Mouse (Mus musculus): ENCODE results near the gene Bfsp2. TPM values are rescaled to one million over a fixed set of nuclear protein-coding genes. Genes with fewer than 3 reads are reported as not detected.

Gene Bfsp2
- polyA plus RNA-seq, 1 experiment from 2014 or later: 0.24 TPM

- Histone ChIP-seq H3K27me3 (replicated peaks; ENCODE audit: control insufficient read depth, insufficient read depth, low read length) (no peaks in the 10 kb centered on the region), H3K36me3 (ENCODE audit: control insufficient read depth, insufficient read depth, low read length) (no peaks in the 10 kb centered on the region), H3K9me3 (ENCODE audit: control insufficient read depth, low read length) (no peaks in the 10 kb centered on the region), H3K4me2 (ENCODE audit: low read length) (no peak overlapping the region), H3K4me1 (replicated peaks; ENCODE audit: control insufficient read depth, insufficient read depth, low read length) (peaks cover 6% of the 10 kb centered on the region; the same call in 1 of the 2 replicates), H3K9ac (ENCODE audit: low read length) (no peak overlapping the region), H3K4me3 (ENCODE audit: low read depth, low read length) (no peak overlapping the region), H3K27ac (ENCODE audit: low read depth) (0 out of 2 replicates have a peak overlapping the region, but pooled peaks have one; percentile 5)
- DNase-seq (ENCODE audit: low spot score) (no peak), ATAC-seq (replicated peaks; ENCODE audit: low FRiP score, low TSS enrichment, low read depth) (peak; percentile 52; the same call in 1 of the 2 replicates)
- WGBS: 29% methylated on average over 13 of the region's 13 CpGs
Observed at GRCm38 (mm10) chr9:103432122-103432778, 48.0 kb downstream of the Bfsp2 start.

- H3K27ac ChIP-seq (ENCODE audit: low read depth): no peak overlapping the region
- no peak overlapping the region for H3K9ac ChIP-seq (ENCODE audit: low read length)
- 64% methylated on average over 1 of the region's 1 CpGs for WGBS
Observed at GRCm38 (mm10) chr9:103431718-103432117, 48.5 kb downstream of the Bfsp2 start.

DNA sequence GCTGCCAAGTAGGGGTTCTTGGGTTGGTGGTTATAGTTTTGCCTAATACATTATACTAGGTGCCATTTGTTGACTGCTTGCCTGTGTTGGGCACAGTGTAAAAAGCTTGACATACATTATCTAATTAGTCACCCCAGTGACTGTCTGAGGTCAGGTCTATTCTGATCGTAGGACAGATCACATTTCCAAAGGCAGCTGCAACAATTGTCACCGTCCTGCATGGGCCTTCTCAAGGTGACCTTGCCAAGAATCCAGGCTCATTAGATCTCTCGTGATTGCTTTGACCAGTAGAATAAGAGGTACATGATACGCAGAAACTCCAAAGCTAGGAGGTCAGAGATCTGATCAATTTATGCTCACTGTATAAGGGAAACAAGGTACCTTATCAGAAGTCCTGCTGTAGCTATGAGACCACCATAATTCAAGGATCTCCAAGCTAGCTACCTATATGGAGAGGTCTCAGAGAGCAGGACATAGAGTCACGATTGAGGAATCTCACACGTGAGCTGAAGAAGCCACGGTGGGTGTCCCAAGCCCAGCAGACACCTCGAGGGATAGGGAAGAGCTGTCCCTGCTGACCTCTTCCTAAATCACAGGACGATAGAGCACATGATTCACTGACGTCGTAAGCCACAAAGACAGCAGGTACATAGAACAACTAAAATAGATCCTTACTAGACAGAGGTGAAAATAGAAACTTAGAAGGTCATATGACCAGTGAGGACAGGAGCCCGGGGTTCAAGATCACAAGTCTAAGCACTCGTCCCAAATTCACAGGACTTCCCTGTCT, 49.6 kb downstream of the Bfsp2 start:
- no peak for DNase-seq (ENCODE audit: low spot score)
- ATAC-seq (replicated peaks; ENCODE audit: low FRiP score, low TSS enrichment, low read depth): no peak
- Histone ChIP-seq H3K9ac (ENCODE audit: low read length) (no peak overlapping the region), H3K4me3 (ENCODE audit: low read depth, low read length) (no peak overlapping the region), H3K4me1 (replicated peaks; ENCODE audit: control insufficient read depth, insufficient read depth, low read length) (peaks cover 13% of the 10 kb centered on the region; the same call in 1 of the 2 replicates), H3K27ac (ENCODE audit: low read depth) (no peak overlapping the region), H3K27me3 (replicated peaks; ENCODE audit: control insufficient read depth, insufficient read depth, low read length) (no peaks in the 10 kb centered on the region), H3K4me2 (ENCODE audit: low read length) (no peak overlapping the region), H3K9me3 (ENCODE audit: control insufficient read depth, low read length) (no peaks in the 10 kb centered on the region), H3K36me3 (ENCODE audit: control insufficient read depth, insufficient read depth, low read length) (no peaks in the 10 kb centered on the region)
- WGBS: 83% methylated on average over 13 of the region's 13 CpGs

More at GRCm38 (mm10) chr9:103431718-103432117, 48.5 kb downstream of the Bfsp2 start:
- DNase-seq (ENCODE audit: low spot score) (no peak), ATAC-seq (replicated peaks; ENCODE audit: low FRiP score, low TSS enrichment, low read depth) (no peak)
- Histone ChIP-seq H3K4me3 (ENCODE audit: low read depth, low read length) (no peak overlapping the region), H3K4me2 (ENCODE audit: low read length) (no peak overlapping the region), H3K4me1 (replicated peaks; ENCODE audit: control insufficient read depth, insufficient read depth, low read length) (peaks cover 6% of the 10 kb centered on the region; the same call in 1 of the 2 replicates), H3K27me3 (replicated peaks; ENCODE audit: control insufficient read depth, insufficient read depth, low read length) (no peaks in the 10 kb centered on the region), H3K9me3 (ENCODE audit: control insufficient read depth, low read length) (no peaks in the 10 kb centered on the region), H3K36me3 (ENCODE audit: control insufficient read depth, insufficient read depth, low read length) (no peaks in the 10 kb centered on the region)

- H3K4me2 ChIP-seq (ENCODE audit: low read length): no peak overlapping the region
- no peak for ATAC-seq (replicated peaks; ENCODE audit: low FRiP score, low TSS enrichment, low read depth)
- WGBS: 84% methylated on average over 11 of the region's 11 CpGs
Observed at GRCm38 (mm10) chr9:103426425-103426824, 53.8 kb downstream of the Bfsp2 start.

DNA sequence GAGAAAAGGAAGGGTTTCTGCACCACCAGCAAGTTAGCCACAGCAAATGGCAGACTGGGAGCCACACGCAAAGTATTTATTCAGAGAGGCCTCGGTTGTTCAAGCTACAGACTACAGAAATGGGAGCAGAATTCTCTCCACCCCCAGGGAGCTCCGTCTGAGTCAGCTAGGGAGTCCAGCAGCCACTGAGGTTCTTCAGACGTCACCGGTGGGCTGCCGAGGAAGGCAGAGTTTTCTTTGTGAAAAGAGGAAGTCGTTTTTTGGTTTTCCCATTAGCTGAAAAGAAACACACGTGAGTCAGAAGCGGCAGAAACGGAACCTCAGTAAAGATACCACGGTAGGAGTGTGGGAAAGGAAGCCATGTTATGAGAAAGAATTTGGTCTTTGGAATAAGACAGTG, 55.4 kb downstream of the Bfsp2 start:
- ATAC-seq (replicated peaks; ENCODE audit: low FRiP score, low TSS enrichment, low read depth) (no peak), DNase-seq (ENCODE audit: low spot score) (no peak)
- H3K4me3 ChIP-seq (ENCODE audit: low read depth, low read length): no peak overlapping the region
- 55% methylated on average over 11 of the region's 11 CpGs for WGBS
- no peak overlapping the region for H3K27ac ChIP-seq (ENCODE audit: low read depth)
- no peaks in the 10 kb centered on the region for H3K36me3 ChIP-seq (ENCODE audit: control insufficient read depth, insufficient read depth, low read length)
- H3K9me3 ChIP-seq (ENCODE audit: control insufficient read depth, low read length): no peaks in the 10 kb centered on the region
- H3K4me2 ChIP-seq (ENCODE audit: low read length): 0 out of 2 replicates have a peak overlapping the region, but pooled peaks have one; percentile 6
- no peaks in the 10 kb centered on the region for H3K27me3 ChIP-seq (replicated peaks; ENCODE audit: control insufficient read depth, insufficient read depth, low read length)
- H3K9ac ChIP-seq (ENCODE audit: low read length): no peak overlapping the region
- peaks cover 10% of the 10 kb centered on the region; the same call in 1 of the 2 replicates for H3K4me1 ChIP-seq (replicated peaks; ENCODE audit: control insufficient read depth, insufficient read depth, low read length)

More at GRCm38 (mm10) chr9:103426425-103426824, 53.8 kb downstream of the Bfsp2 start:
- H3K36me3 ChIP-seq (ENCODE audit: control insufficient read depth, insufficient read depth, low read length): no peaks in the 10 kb centered on the region
- H3K27me3 ChIP-seq (replicated peaks; ENCODE audit: control insufficient read depth, insufficient read depth, low read length): no peaks in the 10 kb centered on the region
- H3K9me3 ChIP-seq (ENCODE audit: control insufficient read depth, low read length): no peaks in the 10 kb centered on the region
- H3K9ac ChIP-seq (ENCODE audit: low read length): no peak overlapping the region
- no peak for DNase-seq (ENCODE audit: low spot score)
- H3K27ac ChIP-seq (ENCODE audit: low read depth): no peak overlapping the region
- no peak overlapping the region for H3K4me3 ChIP-seq (ENCODE audit: low read depth, low read length)
- peaks cover 10% of the 10 kb centered on the region; the same call in 1 of the 2 replicates for H3K4me1 ChIP-seq (replicated peaks; ENCODE audit: control insufficient read depth, insufficient read depth, low read length)

GRCm38 (mm10) chr9:103423951-103424350, 56.3 kb downstream of the Bfsp2 start:
- no peaks in the 10 kb centered on the region for H3K9me3 ChIP-seq (ENCODE audit: control insufficient read depth, low read length)

DNA sequence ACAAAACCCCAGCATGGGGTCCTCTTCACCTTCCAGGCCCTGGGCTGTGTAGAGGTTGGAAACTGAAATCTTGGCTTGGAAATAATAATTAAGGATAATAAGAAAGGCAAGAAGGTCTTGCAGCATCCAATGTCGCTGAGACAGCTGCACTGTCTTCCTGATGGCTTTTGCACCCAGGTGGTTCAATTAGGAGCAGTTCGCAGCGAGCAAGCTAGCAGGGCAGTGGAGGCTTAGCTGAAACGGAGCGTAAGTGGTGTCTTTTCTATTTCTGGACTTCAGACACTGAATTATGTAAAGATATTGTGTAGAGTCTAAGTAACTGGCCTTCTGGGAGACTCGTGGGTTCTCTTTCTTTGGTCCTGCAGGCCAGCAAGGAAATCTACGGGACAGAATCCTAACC, 56.8 kb downstream of the Bfsp2 start:
- no peaks in the 10 kb centered on the region for H3K27me3 ChIP-seq (replicated peaks; ENCODE audit: control insufficient read depth, insufficient read depth, low read length)
- H3K36me3 ChIP-seq (ENCODE audit: control insufficient read depth, insufficient read depth, low read length): no peaks in the 10 kb centered on the region
- 80% methylated on average over 7 of the region's 7 CpGs for WGBS
- no peaks in the 10 kb centered on the region for H3K9me3 ChIP-seq (ENCODE audit: control insufficient read depth, low read length)
- H3K4me3 ChIP-seq (ENCODE audit: low read depth, low read length): no peak overlapping the region
- H3K27ac ChIP-seq (ENCODE audit: low read depth): no peak overlapping the region
- no peak for DNase-seq (ENCODE audit: low spot score)
- no peak overlapping the region for H3K9ac ChIP-seq (ENCODE audit: low read length)
- H3K4me2 ChIP-seq (ENCODE audit: low read length): no peak overlapping the region
- peaks cover 10% of the 10 kb centered on the region; the same call in 1 of the 2 replicates for H3K4me1 ChIP-seq (replicated peaks; ENCODE audit: control insufficient read depth, insufficient read depth, low read length)
- ATAC-seq (replicated peaks; ENCODE audit: low FRiP score, low TSS enrichment, low read depth): no peak

More at GRCm38 (mm10) chr9:103423951-103424350, 56.3 kb downstream of the Bfsp2 start:
- no peaks in the 10 kb centered on the region for H3K27me3 ChIP-seq (replicated peaks; ENCODE audit: control insufficient read depth, insufficient read depth, low read length)
- no peak overlapping the region for H3K4me2 ChIP-seq (ENCODE audit: low read length)
- no peak overlapping the region for H3K9ac ChIP-seq (ENCODE audit: low read length)
- no peak for ATAC-seq (replicated peaks; ENCODE audit: low FRiP score, low TSS enrichment, low read depth)
- DNase-seq (ENCODE audit: low spot score): no peak
- H3K27ac ChIP-seq (ENCODE audit: low read depth): no peak overlapping the region
- peaks cover 10% of the 10 kb centered on the region; the same call in 1 of the 2 replicates for H3K4me1 ChIP-seq (replicated peaks; ENCODE audit: control insufficient read depth, insufficient read depth, low read length)
- H3K4me3 ChIP-seq (ENCODE audit: low read depth, low read length): no peak overlapping the region
- WGBS: 88% methylated on average over 7 of the region's 8 CpGs
- H3K36me3 ChIP-seq (ENCODE audit: control insufficient read depth, insufficient read depth, low read length): no peaks in the 10 kb centered on the region

GRCm38 (mm10) chr9:103422847-103423246, 57.4 kb downstream of the Bfsp2 start:
- Histone ChIP-seq H3K27me3 (replicated peaks; ENCODE audit: control insufficient read depth, insufficient read depth, low read length) (no peaks in the 10 kb centered on the region), H3K36me3 (ENCODE audit: control insufficient read depth, insufficient read depth, low read length) (no peaks in the 10 kb centered on the region), H3K9ac (ENCODE audit: low read length) (no peak overlapping the region), H3K4me1 (replicated peaks; ENCODE audit: control insufficient read depth, insufficient read depth, low read length) (peaks cover 10% of the 10 kb centered on the region; the same call in 1 of the 2 replicates), H3K9me3 (ENCODE audit: control insufficient read depth, low read length) (no peaks in the 10 kb centered on the region), H3K4me3 (ENCODE audit: low read depth, low read length) (no peak overlapping the region), H3K27ac (ENCODE audit: low read depth) (no peak overlapping the region), H3K4me2 (ENCODE audit: low read length) (no peak overlapping the region)
- DNase-seq (ENCODE audit: low spot score): no peak
- ATAC-seq (replicated peaks; ENCODE audit: low FRiP score, low TSS enrichment, low read depth): no peak
- 66% methylated on average over 18 of the region's 18 CpGs for WGBS

Data from intestine, embryonic 14.5 days (tissue).